Mouse (Mus musculus): ENCODE data around the gene Yrdc.

Yrdc gene

DNA sequence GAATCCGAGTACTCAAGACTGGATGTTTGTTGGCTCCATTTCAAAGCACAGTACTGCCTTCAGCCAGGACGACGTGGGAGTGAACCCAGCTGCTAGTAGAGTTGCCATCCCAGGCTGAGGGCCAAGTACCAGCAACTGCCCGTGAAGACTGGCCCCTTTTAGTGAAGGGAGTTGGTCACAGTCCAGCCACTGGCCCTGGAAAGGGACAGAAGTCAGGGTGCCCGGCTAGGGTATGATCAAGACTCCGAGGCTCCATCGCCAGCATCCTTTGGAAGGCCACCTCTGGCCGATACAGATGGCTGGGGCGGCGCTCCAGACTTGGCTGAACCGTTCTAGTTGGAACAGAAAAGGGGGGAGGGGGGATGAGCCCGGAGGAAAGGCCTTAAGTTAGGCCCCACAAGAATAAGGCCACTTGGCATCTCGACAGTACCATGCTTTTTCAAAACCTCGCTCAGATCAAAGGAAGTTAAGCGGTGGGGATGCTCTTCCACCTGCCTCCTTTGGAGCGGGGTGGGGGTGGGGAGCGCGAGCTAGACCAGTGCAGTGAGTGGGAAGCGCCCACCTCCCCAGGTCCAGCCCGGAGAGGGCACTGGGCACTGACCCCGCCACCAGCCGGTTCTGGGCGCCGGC, 733 bp upstream of the Yrdc start:
- DNase-seq (ENCODE audit: low read depth, low spot score), result no peak

DNA sequence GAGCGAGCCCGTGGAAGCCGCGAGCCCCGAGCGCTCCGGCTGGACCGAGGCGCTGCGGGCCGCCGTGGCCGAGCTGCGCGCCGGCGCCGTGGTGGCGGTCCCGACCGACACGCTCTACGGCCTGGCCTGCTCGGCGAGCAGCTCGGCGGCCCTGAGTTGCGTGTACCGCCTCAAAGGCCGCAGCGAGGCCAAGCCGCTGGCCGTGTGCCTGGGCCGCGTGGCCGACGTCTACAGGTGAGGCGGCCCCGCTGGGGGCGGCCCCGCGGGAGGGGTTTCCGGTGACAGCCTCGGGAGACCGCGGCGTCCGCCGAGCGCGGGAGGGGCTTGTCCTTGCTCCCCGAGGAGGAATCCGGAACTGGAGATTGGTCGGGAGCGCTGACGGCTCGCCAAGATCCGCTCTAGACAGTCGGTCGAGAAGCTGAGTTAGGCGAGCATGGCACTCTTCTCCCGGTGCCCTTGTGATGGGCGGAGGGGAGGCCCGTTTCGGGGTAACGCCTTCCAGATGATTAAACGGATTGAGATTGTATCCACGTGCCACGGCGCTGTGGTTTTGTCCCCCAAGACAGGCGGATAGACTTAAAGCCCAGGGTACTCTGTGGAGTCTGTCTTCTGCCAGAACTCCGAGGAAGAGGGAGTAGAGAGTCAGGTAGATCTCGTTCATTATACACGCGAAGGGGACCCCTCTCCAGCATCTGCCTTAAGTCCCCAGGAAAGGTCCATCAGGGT, 617 bp downstream of the Yrdc start, which contains the start of gene 1110065P20Rik:
Gene 1110065P20Rik, minus strand, starts transcription at position 264 of the 726 bp plus-strand sequence.
- no peak for DNase-seq (ENCODE audit: low read depth, low spot score)

DNA sequence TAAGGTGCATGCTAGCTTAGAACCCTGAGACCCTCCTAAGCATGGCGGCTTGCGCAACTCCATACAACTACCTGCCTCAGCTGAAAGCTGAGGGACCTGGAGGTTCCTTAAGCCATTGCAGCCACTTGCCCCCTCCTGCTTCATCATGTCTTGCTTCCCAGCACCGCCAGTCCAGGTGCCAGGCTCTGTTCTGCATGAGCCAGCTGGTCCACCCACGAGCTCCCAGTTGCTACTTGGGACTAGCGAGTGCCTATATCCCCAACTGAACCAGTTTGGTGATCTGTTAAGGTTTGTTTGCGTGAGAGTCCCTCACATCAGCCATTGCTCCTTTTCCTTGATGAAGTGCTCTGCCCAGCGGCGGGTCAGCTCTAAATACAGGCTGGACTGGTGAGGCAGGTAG, 5.8 kb downstream of the Yrdc start:
- no peak for DNase-seq (ENCODE audit: low read depth, low spot score)

DNA sequence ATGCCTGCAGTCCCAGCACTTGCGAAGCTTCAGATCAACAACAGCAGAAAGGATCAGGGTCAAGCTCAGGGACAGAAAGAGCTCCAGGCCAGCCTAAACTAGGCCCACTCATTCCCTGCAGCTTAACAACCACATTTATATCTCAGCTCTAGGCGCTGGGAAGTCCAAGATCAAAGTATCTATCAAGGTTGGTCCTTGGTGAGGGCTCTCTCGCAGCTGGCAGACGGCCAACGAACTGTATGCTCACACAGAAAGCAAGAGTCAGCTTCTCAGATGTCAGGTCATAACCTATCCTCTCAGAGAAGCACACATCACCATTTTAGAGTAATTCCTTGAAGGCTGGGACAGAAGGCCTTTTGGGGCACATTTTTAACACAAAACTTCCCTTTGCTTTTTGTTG, 7.9 kb downstream of the Yrdc start:
- no peak for DNase-seq (ENCODE audit: low read depth, low spot score)

DNA sequence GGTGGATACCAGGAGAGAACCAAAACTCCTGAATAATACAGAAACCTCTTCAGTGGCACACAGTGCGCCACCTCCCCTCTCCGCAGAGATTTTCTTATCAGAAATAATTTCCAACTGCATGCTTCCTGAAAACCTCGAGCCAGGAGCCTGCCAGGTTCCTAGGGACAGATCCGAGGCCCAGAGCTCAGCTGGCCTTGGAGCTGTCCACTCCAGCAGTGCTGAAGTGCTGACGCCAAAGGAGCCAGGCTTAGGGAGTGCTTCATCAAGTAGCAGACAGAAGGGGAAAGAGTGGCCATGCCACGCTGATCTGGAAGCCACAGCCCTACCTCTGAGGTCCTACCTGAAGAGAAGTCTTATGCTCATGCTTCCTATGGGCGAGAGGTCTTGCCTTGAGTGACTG, 10.0 kb downstream of the Yrdc start:
- peak; percentile 89 for DNase-seq (ENCODE audit: low read depth, low spot score)

DNA sequence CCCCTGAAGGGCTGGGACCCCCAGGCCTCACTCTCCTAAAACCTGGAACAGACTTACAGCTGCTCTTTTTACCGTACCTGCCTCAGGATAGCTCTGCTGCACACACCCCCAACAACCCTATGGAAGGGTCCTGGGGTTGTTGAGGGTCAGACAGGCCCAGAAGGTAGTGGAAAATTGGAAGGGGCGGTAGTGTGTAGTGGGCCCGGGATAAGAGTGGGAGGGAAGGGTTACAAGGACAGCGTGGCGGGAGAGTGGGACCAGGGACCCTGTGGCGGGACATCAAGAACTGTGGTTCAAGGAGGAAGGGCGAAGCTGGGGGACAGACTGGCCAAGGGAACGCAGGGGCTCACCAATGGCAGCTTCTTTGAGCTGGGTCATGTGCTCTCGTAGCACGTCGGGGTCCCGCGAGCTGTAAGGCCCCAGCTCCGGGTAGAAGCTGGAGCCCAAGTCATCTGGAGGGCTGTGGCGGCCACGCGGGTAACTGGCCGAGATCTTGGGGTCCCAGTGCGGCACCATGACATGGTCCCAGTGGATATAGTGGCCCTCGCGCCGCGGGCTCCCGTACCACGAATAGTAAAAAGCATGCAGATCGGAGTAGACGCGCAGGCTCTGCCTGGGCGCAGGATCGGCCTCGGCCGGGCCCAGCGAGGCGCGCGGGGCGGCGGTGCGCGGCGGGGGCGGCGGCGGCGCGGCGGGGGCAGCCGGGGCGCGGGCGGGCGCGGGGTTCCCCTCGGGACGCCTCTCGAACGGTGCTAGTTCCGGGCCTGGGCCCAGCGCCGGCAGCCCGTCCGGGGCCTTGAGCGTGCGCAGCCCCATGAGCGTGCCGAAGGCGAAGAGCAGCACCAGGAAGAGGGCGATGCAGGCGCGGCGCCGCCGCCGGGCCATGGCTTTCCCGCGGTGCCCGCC, 11.1 kb downstream of the Yrdc start, which contains the start of gene Maneal:
Gene Maneal, minus strand, starts transcription at position 889 of the 906 bp plus-strand sequence.
- DNase-seq (ENCODE audit: low read depth, low spot score), result no peak

DNA sequence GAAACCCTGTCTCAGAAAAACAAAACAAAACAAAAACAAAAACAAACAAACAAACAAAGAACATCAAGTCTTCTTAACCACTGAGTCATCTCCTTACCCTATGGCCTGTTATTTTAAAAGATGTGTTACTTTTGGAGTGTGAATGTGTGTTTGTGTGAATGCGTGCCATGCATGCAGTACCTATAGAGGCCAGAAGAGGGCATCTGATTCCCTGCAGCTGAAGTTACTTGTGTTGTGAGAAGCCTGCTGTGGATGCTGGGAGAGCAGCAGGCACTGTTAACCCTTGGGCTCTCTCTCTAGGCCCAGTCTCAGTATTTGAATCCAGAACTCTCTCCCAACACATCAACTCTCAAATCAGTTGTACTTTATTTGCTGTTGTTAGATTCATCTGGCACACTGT, 22.2 kb downstream of the Yrdc start:
- no peak for DNase-seq (ENCODE audit: low read depth, low spot score)

DNA sequence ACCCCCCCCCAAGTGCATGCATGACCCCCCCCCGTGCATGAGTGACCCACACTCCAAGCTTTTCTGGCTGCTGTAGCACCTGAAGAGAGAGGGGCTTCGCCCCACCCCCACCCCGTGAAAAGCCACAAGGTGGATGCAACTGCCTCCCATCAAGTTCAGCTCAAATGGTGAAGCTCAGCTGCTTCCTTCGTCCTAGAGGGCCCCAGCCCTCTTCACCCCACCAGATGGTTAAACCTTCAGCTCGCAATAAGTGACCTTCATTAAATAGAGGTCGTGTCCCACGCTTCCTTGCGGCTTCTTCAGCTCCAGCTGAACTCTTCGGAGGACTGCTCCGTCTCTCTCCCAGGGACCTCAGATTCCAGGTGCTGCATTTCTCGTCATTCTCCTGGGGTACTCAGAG, 30.1 kb downstream of the Yrdc start, which contains the start of gene Epha10:
Gene Epha10, plus strand, starts transcription at position 301 of the 400 bp plus-strand sequence.
- no peak for DNase-seq (ENCODE audit: low read depth, low spot score)

DNA sequence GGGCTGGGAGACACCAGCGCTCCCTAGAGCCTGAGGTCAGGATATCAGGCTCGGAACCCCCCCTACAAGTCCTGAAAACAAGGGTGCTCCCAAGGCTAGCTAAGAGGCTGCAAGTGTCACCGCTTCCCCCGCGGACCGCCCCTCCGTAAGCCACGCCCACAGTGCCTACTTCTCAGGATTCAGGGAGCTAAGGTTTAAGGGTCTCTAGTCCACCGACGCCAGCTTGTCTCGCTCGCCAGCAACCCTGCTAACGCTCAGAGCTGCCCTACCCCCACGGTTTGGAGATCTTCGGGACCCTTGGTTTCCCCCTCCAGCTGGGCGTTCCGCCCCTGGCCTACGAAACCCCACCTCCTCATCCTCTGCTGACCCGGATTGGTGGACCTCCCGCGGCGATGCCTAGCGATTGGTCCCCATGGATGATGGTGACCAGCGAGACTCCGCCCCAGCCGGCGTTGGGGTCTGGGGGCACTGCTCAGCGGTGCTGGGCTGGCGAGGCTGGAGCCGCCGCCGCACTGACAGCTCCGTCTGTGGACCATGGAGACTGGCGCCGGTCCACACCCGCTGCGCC, 30.9 kb downstream of the Yrdc start:
- DNase-seq (ENCODE audit: low read depth, low spot score), result peak; percentile 67

DNA sequence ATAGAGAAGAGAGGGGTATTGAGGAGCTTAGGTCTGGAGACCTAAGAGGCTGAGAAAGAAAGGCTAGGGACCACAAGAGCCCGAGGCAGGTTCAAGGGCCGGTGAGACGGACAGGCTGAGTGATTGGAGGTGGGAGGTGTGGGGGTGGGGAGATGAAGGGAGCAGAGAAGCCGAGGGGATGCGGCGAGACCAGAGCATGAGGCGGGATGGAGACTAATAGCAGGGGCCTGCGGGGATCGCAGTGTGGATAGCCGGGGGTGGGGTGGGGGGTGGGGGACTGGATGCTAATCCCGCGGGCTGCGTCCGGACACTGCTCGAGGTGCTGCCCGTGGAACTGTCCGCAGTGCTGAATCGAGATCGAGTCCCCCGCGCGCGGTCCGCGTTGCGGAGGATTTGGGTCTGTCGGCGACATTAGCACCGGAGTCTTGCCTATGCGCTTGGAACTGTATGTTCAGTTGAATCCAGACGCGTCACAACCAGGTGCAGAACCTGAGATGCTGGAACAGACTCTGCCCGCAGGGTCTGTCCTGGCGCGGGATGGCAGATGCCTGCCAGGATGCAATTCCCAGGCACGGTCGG, 31.8 kb downstream of the Yrdc start:
- DNase-seq (ENCODE audit: low read depth, low spot score), result peak; percentile 54

DNA sequence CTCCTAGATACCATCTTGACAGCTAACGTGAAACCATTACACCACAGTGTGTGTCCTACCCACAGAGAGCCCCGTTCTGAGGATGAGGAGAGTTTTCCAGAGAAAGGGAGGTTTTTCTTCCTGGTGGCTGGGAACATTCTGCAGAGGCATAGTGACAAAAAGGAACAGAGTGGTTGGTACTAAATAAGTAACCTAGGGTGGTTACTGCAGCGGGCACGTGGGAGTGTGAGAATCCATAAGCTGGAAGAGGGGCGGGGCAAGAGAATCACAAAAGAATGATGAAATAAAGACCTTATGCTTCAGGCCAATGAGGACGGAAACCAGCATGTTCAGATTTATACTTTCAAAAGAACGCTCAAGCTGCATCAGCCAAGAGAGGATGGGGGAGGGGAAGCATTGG, 38.2 kb downstream of the Yrdc start:
- no peak for DNase-seq (ENCODE audit: low read depth, low spot score)

DNA sequence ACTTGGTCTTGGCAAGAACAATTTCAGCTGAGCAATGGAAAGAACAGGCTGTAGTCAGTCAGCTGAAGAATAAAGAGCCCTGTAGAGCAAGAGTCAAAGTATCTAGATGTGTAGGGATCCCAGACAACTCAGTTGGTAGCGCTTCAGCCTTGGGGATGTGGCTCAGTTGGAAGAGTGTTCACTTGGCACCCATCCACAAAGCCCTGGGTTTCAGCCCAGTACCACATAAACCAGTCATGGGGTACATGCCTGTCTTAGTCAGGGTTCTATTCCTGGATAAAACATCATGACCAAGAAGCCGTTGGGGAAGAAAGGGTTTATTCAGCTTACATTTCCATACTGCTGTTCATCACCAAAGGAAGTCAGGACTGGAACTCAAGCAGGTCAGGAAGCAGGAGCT, 39.5 kb downstream of the Yrdc start:
- no peak for DNase-seq (ENCODE audit: low read depth, low spot score)

DNA sequence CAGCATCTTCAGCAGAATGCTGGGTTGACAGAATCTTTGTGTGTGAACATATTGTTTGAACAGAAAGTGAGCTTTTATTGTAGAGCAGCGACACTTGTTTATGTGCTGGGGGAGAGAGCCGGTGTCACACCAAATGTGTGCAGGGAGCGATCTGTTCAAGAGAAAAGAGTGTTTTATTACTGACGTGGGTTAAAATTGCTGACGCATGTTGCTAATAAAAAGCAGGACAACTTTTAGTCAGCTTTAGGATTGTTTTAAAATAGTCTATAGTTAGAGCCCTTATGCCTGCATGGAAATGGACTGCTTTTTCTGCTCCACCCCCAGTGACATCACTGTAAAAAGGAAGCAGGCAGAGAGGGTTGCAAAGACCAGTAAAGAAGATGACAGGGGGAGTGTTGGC, 40.4 kb downstream of the Yrdc start:
- DNase-seq (ENCODE audit: low read depth, low spot score), result no peak

DNA sequence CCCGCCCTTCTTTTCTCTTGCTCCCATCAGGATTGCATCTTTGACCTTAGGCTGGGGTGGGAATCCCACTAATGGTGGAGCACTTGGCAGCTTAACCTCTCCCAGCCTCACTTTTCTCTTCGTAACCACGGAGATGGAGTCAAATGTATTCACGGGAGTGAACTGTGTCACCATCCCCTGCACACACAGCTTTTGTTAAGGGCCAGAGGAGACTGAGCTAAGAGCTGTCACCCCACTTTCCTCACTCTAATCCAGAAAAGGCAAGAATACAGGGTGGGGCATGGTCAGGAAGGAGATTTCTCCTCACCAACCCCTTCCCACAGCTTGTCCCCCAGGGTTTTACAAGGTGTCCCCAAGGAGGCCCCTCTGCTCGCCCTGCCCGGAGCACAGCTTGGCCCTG, 43.3 kb downstream of the Yrdc start:
- DNase-seq (ENCODE audit: low read depth, low spot score), result no peak

DNA sequence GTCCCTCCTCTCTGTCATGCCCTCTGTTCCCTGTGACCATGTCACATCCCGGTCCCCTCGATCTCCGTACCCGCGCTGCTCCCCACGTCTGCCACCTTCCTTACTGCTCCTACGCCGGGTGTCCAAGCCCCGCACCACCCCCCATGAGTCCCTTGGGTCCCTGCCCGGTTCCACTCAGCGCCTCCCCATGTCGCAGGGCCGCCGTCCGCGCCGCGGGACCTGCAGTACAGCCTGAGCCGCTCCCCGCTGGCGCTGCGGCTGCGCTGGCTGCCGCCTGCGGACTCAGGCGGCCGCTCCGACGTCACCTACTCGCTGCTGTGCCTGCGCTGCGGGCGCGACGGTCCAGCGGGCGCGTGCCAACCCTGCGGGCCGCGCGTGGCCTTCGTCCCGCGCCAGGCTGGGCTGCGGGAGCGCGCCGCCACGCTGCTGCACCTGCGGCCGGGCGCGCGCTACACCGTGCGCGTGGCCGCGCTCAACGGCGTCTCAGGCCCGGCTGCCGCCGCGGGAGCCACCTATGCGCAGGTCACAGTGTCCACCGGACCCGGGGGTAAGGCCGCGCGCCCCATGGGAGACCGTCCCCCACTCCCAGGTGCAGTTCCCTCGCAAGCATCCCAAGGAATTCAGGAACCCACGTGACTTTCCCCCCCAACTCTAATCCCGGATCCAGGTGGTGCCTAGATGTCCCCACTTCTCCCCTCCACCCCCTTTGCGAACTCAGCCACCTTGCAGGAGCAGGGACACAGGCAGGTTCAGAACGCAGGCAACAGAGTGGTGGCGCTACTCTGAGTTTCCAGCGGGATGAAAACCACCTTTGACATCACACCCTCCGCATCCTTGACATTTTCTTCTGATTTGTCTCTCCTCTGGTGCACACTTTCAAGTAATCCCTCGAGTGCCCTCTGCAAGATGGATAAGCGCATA, 44.3 kb downstream of the Yrdc start:
- DNase-seq (ENCODE audit: low read depth, low spot score), result no peak

DNA sequence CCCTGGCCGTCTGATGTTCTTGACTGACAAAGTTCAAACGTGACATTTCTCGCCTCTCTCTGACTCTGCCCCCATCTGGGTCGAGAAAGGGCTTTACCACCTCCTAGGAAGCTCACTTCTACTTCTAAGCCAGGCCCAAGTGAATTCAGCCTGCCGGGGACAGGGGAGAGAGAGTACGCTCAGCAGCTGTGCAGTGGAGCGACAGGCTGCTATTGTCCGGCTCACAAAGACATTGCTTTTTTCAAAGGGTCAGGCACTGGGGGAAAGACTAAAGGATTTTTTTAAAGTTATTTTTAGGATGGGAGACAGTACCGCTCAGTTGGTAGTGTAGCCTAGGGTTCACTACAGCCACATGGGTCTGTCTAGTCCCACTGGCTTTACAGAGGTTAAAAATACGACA, 47.9 kb downstream of the Yrdc start:
- no peak for DNase-seq (ENCODE audit: low read depth, low spot score)

DNA sequence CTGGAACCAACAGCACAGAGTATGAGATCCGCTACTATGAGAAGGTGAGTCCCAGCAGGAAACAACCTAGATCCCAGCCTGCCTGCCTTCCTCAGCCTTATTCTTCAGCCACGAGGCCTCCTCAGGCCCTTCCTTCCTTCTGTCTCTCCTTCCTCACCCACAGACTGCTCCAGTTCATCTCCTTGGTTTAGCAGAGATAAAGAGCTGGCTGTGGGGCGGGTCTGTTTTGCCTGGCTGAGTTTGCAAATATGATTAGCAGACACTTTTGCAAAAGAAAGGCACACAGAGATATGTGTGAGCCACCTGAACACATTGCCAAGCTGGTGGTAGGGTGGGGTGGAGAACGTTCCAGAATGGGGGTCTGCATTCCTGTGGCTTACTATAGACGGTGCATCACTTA, 49.4 kb downstream of the Yrdc start:
- DNase-seq (ENCODE audit: low read depth, low spot score), result no peak

Measured in forelimb bud, embryonic 11.5 days (tissue).